Mouse (Mus musculus): ENCODE measurements around the gene Cmtm2a. TPM values are rescaled to one million over a fixed set of nuclear protein-coding genes. Genes with fewer than 3 reads are reported as not detected.
"Not testable (repeated sequence)": the region's sequence is repeated elsewhere in the genome, so short reads cannot be mapped to it uniquely, and the experiment has no call there.

Cmtm2a gene
- not detected in 2 replicates for polyA plus RNA-seq (2014; fragmentation: Nextera tagmentation; extraction: Ambion mirVana)

GRCm38 (mm10) chr8:104293081-104293480 lies at the start of gene Cmtm2a:
Gene Cmtm2a, minus strand, starts transcription at chr8:104293181.
- H3K4me3 ChIP-seq (replicated peaks; ENCODE audit: low read depth, low read length); H3K27me3 ChIP-seq (ENCODE audit: control insufficient read depth, insufficient read depth, low read length); H3K9me3 ChIP-seq (ENCODE audit: control insufficient read depth, low read length); H3K4me1 ChIP-seq (ENCODE audit: control insufficient read depth, insufficient read depth, low read length); H3K36me3 ChIP-seq (ENCODE audit: control insufficient read depth, insufficient read depth, low read length); H3K27ac ChIP-seq (replicated peaks; ENCODE audit: low read depth, low read length); DNase-seq; H3K9ac ChIP-seq (replicated peaks; ENCODE audit: low read length); H3K4me2 ChIP-seq (ENCODE audit: low read length); ATAC-seq (ENCODE audit: low FRiP score, low TSS enrichment): not testable (repeated sequence)
- 93% methylated on average over 12 of the region's 12 CpGs for WGBS

- H3K9me3 ChIP-seq (ENCODE audit: control insufficient read depth, low read length), result no peaks in the 10 kb centered on the region
- H3K9ac ChIP-seq (replicated peaks; ENCODE audit: low read length), result no peak overlapping the region
- no peak overlapping the region for H3K4me2 ChIP-seq (ENCODE audit: low read length)
- no peak for ATAC-seq (ENCODE audit: low FRiP score, low TSS enrichment)
- no peaks in the 10 kb centered on the region for H3K36me3 ChIP-seq (ENCODE audit: control insufficient read depth, insufficient read depth, low read length)
- H3K4me1 ChIP-seq (ENCODE audit: control insufficient read depth, insufficient read depth, low read length), result 0 out of 2 replicates have a peak, but pooled peaks cover 7% of the 10 kb centered on the region
- no peaks in the 10 kb centered on the region for H3K27me3 ChIP-seq (ENCODE audit: control insufficient read depth, insufficient read depth, low read length)
- H3K27ac ChIP-seq (replicated peaks; ENCODE audit: low read depth, low read length), result no peak overlapping the region
- DNase-seq, result no peak
- WGBS, result 88% methylated on average over 5 of the region's 5 CpGs
- H3K4me3 ChIP-seq (replicated peaks; ENCODE audit: low read depth, low read length), result no peak overlapping the region
Measured at GRCm38 (mm10) chr8:104342426-104342825, 49.4 kb upstream of the Cmtm2a start.

- peak overlapping the region; percentile 50; the same call in 1 of the 2 replicates for H3K4me3 ChIP-seq (replicated peaks; ENCODE audit: low read depth, low read length)
- peak overlapping the region; percentile 88 for H3K4me2 ChIP-seq (ENCODE audit: low read length)
- H3K27ac ChIP-seq (replicated peaks; ENCODE audit: low read depth, low read length), result no peak overlapping the region
- 0 out of 2 replicates have a peak, but pooled peaks cover 7% of the 10 kb centered on the region for H3K4me1 ChIP-seq (ENCODE audit: control insufficient read depth, insufficient read depth, low read length)
- ATAC-seq (ENCODE audit: low FRiP score, low TSS enrichment), result no peak
- H3K36me3 ChIP-seq (ENCODE audit: control insufficient read depth, insufficient read depth, low read length), result no peaks in the 10 kb centered on the region
- no peak for DNase-seq
- 43% methylated on average over 6 of the region's 6 CpGs for WGBS
- no peaks in the 10 kb centered on the region for H3K27me3 ChIP-seq (ENCODE audit: control insufficient read depth, insufficient read depth, low read length)
- H3K9me3 ChIP-seq (ENCODE audit: control insufficient read depth, low read length), result no peaks in the 10 kb centered on the region
- no peak overlapping the region for H3K9ac ChIP-seq (replicated peaks; ENCODE audit: low read length)
Measured at GRCm38 (mm10) chr8:104341678-104342077, 48.7 kb upstream of the Cmtm2a start.

GRCm38 (mm10) chr8:104341106-104341561 lies 48.2 kb upstream of the Cmtm2a start:
- H3K4me3 ChIP-seq (replicated peaks; ENCODE audit: low read depth, low read length), result peak overlapping the region; percentile 50
- under 1% methylated on average over 24 of the region's 24 CpGs for WGBS
- ATAC-seq (ENCODE audit: low FRiP score, low TSS enrichment) (peak; percentile 56), DNase-seq (peak; percentile 73)
- peak overlapping the region; percentile 88 for H3K4me2 ChIP-seq (ENCODE audit: low read length)
- no peaks in the 10 kb centered on the region for H3K27me3 ChIP-seq (ENCODE audit: control insufficient read depth, insufficient read depth, low read length)
- H3K36me3 ChIP-seq (ENCODE audit: control insufficient read depth, insufficient read depth, low read length), result no peaks in the 10 kb centered on the region
- H3K4me1 ChIP-seq (ENCODE audit: control insufficient read depth, insufficient read depth, low read length), result 0 out of 2 replicates have a peak, but pooled peaks cover 7% of the 10 kb centered on the region
- H3K27ac ChIP-seq (replicated peaks; ENCODE audit: low read depth, low read length), result 0 out of 2 replicates have a peak overlapping the region, but pooled peaks have one; percentile 45
- H3K9ac ChIP-seq (replicated peaks; ENCODE audit: low read length), result peak overlapping the region; percentile 60
- no peaks in the 10 kb centered on the region for H3K9me3 ChIP-seq (ENCODE audit: control insufficient read depth, low read length)

GRCm38 (mm10) chr8:104340233-104341105 lies 47.5 kb upstream of the Cmtm2a start:
- peak; percentile 81 for DNase-seq
- 0 out of 2 replicates have a peak overlapping the region, but pooled peaks have one; percentile 45 for H3K27ac ChIP-seq (replicated peaks; ENCODE audit: low read depth, low read length)
- peak overlapping the region; percentile 88 for H3K4me2 ChIP-seq (ENCODE audit: low read length)
- peak overlapping the region; percentile 60 for H3K9ac ChIP-seq (replicated peaks; ENCODE audit: low read length)
- H3K4me3 ChIP-seq (replicated peaks; ENCODE audit: low read depth, low read length), result peak overlapping the region; percentile 50
- ATAC-seq (ENCODE audit: low FRiP score, low TSS enrichment), result peak; percentile 69
- H3K4me1 ChIP-seq (ENCODE audit: control insufficient read depth, insufficient read depth, low read length), result 0 out of 2 replicates have a peak, but pooled peaks cover 7% of the 10 kb centered on the region
- under 1% methylated on average over 53 of the region's 54 CpGs for WGBS
- no peaks in the 10 kb centered on the region for H3K36me3 ChIP-seq (ENCODE audit: control insufficient read depth, insufficient read depth, low read length)
- H3K27me3 ChIP-seq (ENCODE audit: control insufficient read depth, insufficient read depth, low read length), result no peaks in the 10 kb centered on the region
- no peaks in the 10 kb centered on the region for H3K9me3 ChIP-seq (ENCODE audit: control insufficient read depth, low read length)

- ATAC-seq (ENCODE audit: low FRiP score, low TSS enrichment) (no peak; the same call in none of the 2 replicates), DNase-seq (no peak)
- H3K4me3 ChIP-seq (replicated peaks; ENCODE audit: low read depth, low read length), result peak overlapping the region; percentile 50
- H3K36me3 ChIP-seq (ENCODE audit: control insufficient read depth, insufficient read depth, low read length), result no peaks in the 10 kb centered on the region
- 0 out of 2 replicates have a peak, but pooled peaks cover 7% of the 10 kb centered on the region for H3K4me1 ChIP-seq (ENCODE audit: control insufficient read depth, insufficient read depth, low read length)
- H3K27ac ChIP-seq (replicated peaks; ENCODE audit: low read depth, low read length), result no peak overlapping the region
- H3K9ac ChIP-seq (replicated peaks; ENCODE audit: low read length), result peak overlapping the region; percentile 60
- H3K4me2 ChIP-seq (ENCODE audit: low read length), result peak overlapping the region; percentile 88
- no peaks in the 10 kb centered on the region for H3K9me3 ChIP-seq (ENCODE audit: control insufficient read depth, low read length)
- H3K27me3 ChIP-seq (ENCODE audit: control insufficient read depth, insufficient read depth, low read length), result no peaks in the 10 kb centered on the region
- 1% methylated on average over 6 of the region's 6 CpGs for WGBS
Measured at GRCm38 (mm10) chr8:104339983-104340232, 46.9 kb upstream of the Cmtm2a start.

- peak within 1 kb of the TSS; percentile 88 for H3K4me2 ChIP-seq (ENCODE audit: low read length)
- no peaks in the 10 kb centered on the region for H3K27me3 ChIP-seq (ENCODE audit: control insufficient read depth, insufficient read depth, low read length)
- no peak within 1 kb of the TSS for H3K27ac ChIP-seq (replicated peaks; ENCODE audit: low read depth, low read length)
- H3K4me3 ChIP-seq (replicated peaks; ENCODE audit: low read depth, low read length), result peak within 1 kb of the TSS; percentile 50
- peak within 1 kb of the TSS; percentile 60 for H3K9ac ChIP-seq (replicated peaks; ENCODE audit: low read length)
- ATAC-seq (ENCODE audit: low FRiP score, low TSS enrichment), result no peak
- H3K4me1 ChIP-seq (ENCODE audit: control insufficient read depth, insufficient read depth, low read length), result 0 out of 2 replicates have a peak, but pooled peaks cover 7% of the 10 kb centered on the region
- DNase-seq, result no peak
- H3K36me3 ChIP-seq (ENCODE audit: control insufficient read depth, insufficient read depth, low read length), result no peaks in the 10 kb centered on the region
- H3K9me3 ChIP-seq (ENCODE audit: control insufficient read depth, low read length), result no peaks in the 10 kb centered on the region
- 15% methylated on average over 18 of the region's 18 CpGs for WGBS
Measured at GRCm38 (mm10) chr8:104339229-104339982, 46.4 kb upstream of the Cmtm2a start, which contains the start of gene Cmtm3. Gene Cmtm3, plus strand, starts transcription at chr8:104339410.

GRCm38 (mm10) chr8:104337890-104338289 lies 44.9 kb upstream of the Cmtm2a start:
- Histone ChIP-seq H3K9ac (replicated peaks; ENCODE audit: low read length) (no peak overlapping the region), H3K36me3 (ENCODE audit: control insufficient read depth, insufficient read depth, low read length) (no peaks in the 10 kb centered on the region), H3K4me2 (ENCODE audit: low read length) (no peak overlapping the region), H3K27ac (replicated peaks; ENCODE audit: low read depth, low read length) (no peak overlapping the region), H3K9me3 (ENCODE audit: control insufficient read depth, low read length) (no peaks in the 10 kb centered on the region), H3K27me3 (ENCODE audit: control insufficient read depth, insufficient read depth, low read length) (no peaks in the 10 kb centered on the region), H3K4me1 (ENCODE audit: control insufficient read depth, insufficient read depth, low read length) (0 out of 2 replicates have a peak, but pooled peaks cover 7% of the 10 kb centered on the region), H3K4me3 (replicated peaks; ENCODE audit: low read depth, low read length) (no peak overlapping the region)
- ATAC-seq (ENCODE audit: low FRiP score, low TSS enrichment), result no peak
- DNase-seq, result no peak
- WGBS, result 53% methylated on average over 3 of the region's 3 CpGs

Measured in midbrain, embryonic 14.5 days (tissue).